Mouse (Mus musculus): ENCODE data around the gene Cdh18.

- no peak for TF ChIP-seq CTCF (IDR thresholded peaks at IDR 0.05; ENCODE audit: low read depth)
- no peak for TF ChIP-seq EP300 (IDR thresholded peaks at IDR 0.05; ENCODE audit: low read depth)
Observed at GRCm38 (mm10) chr15:23452098-23452625, 903.3 kb downstream of the Cdh18 start.
